Mouse (Mus musculus) heart, embryonic 14.5 days (tissue): ENCODE data around the gene Nt5c. TPM values are rescaled to one million over a fixed set of nuclear protein-coding genes. Genes with fewer than 3 reads are reported as not detected.
"Not testable (repeated sequence)": the region's sequence is repeated elsewhere in the genome, so short reads cannot be mapped to it uniquely, and the experiment has no call there.

Experiments
- ATAC-seq: fragments of 200-750 bp; cut with Nextera tagmentation; 2 replicates; pipeline ENCODE4 v1.8.0; 2017; ENCODE audit warnings: low read depth, moderate TSS enrichment; ENCODE audit not compliant: insufficient number of reproducible peaks, insufficient read depth, low FRiP score
- H3K27ac ChIP-seq, 2 experiments: fragments of 200-500 bp in 1 of 2; fragments of 300-500 bp in 1 of 2; sonication (generic) in 1 of 2; replicated peaks in 1 of 2; 2 replicates each; pipeline ENCODE4 v1.5.1; 2012 to 2014; ENCODE audit warnings: low read depth in 2 of 2, low read length in 2 of 2, control low read depth in 1 of 2, mild to moderate bottlenecking in 1 of 2, mixed read lengths in 1 of 2; ENCODE audit not compliant: control insufficient read depth in 1 of 2, insufficient read depth in 1 of 2
- H3K27me3 ChIP-seq: fragments of 300-500 bp; sonication (generic); 2 replicates; pipeline ENCODE4 v1.6.1; 2014; ENCODE audit warnings: mild to moderate bottlenecking, low read length, control low read depth; ENCODE audit not compliant: control insufficient read depth, insufficient read depth
- H3K36me3 ChIP-seq: fragments of 300-500 bp; sonication (generic); 2 replicates; pipeline ENCODE4 v1.6.1; 2014; ENCODE audit warnings: mild to moderate bottlenecking, control low read depth, low read length, mixed read lengths; ENCODE audit not compliant: control insufficient read depth, insufficient read depth
- H3K4me1 ChIP-seq, 2 experiments: fragments of 200-500 bp in 1 of 2; fragments of 300-500 bp in 1 of 2; sonication (generic) in 1 of 2; 2 replicates each; pipeline ENCODE4 v1.6.1; 2012 to 2014; ENCODE audit warnings: low read length in 2 of 2, control low read depth in 1 of 2, mixed read lengths in 1 of 2; ENCODE audit not compliant: control insufficient read depth in 2 of 2, insufficient read depth in 2 of 2
- H3K4me2 ChIP-seq: fragments of 300-500 bp; sonication (generic); 2 replicates; pipeline ENCODE4 v1.6.1; 2014; ENCODE audit warnings: mild to moderate bottlenecking, low read length
- H3K4me3 ChIP-seq, 2 experiments: fragments of 200-500 bp in 1 of 2; fragments of 300-500 bp in 1 of 2; sonication (generic) in 1 of 2; 2 replicates each; pipeline ENCODE4 v1.5.1; 2012 to 2014; ENCODE audit warnings: low read length in 2 of 2, mild to moderate bottlenecking in 2 of 2, control low read depth in 1 of 2, low read depth in 1 of 2, moderate library complexity in 1 of 2; ENCODE audit not compliant: control insufficient read depth in 1 of 2, insufficient read depth in 1 of 2
- H3K9ac ChIP-seq: fragments of 300-500 bp; sonication (generic); 2 replicates; pipeline ENCODE4 v1.6.1; 2014; ENCODE audit warnings: mild to moderate bottlenecking, low read length
- H3K9me3 ChIP-seq: fragments of 300-500 bp; sonication (generic); 2 replicates; pipeline ENCODE4 v1.6.1; 2016; ENCODE audit warnings: low read length, control low read depth; ENCODE audit not compliant: control insufficient read depth
- WGBS: fragments of 180-500 bp; shearing (Covaris S2); extraction: QIAGEN DNeasy Blood & Tissue Kit; methylation state at CpG from one replicate; pipeline ENCODE4 v1.1.7; 2014; 5-methylcytosine and 5-hydroxymethylcytosine counted together
- polyA plus RNA-seq: library from polyadenylated mRNA; unstranded; fragments of >200 nt; fragmentation: Nextera tagmentation; extraction: Ambion mirVana; gene quantifications from 2 replicates; pipeline ENCODE4 v1.2.1, GENCODE M21; 2014

The Nt5c gene
- polyA plus RNA-seq, 1 experiment from 2014 or later: 54.5 TPM

DNA sequence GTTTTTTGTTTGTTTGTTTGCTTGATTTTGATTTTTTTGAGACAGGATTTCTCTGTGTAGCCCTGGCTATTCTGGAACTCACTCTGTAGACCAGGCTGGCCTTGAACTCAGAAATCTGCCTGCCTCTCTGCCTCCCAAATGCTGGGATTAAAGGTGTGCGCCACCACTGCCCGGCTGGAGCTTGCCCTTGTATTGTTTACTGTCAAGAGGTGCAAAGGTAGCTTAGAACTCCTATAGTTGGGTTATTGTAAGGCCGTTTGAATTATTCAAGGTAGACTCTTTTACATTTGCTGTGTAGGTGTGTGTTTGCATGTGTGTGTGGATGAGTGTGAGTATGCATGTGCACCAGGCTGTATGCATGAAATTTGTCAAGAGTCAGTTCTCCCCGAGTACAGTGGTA is 15.0 kb downstream of the Nt5c start:
- H3K9ac ChIP-seq: peak overlapping the region; percentile 84; the same call in 1 of the 2 replicates
- H3K9me3 ChIP-seq, H3K27me3 ChIP-seq, ATAC-seq, H3K27ac ChIP-seq: not testable (repeated sequence)
- peak overlapping the region; percentile 90 for H3K4me2 ChIP-seq
- WGBS: 75% methylated on average over 4 of the region's 4 CpGs
- peaks cover 14 to 27% of the 10 kb centered on the region in 2 experiments for H3K4me1 ChIP-seq
- H3K36me3 ChIP-seq: peaks cover 13% of the 10 kb centered on the region
- peak overlapping the region in 1 of 2 experiments; percentile 82; a peak in 2 of 4 replicates for H3K4me3 ChIP-seq

DNA sequence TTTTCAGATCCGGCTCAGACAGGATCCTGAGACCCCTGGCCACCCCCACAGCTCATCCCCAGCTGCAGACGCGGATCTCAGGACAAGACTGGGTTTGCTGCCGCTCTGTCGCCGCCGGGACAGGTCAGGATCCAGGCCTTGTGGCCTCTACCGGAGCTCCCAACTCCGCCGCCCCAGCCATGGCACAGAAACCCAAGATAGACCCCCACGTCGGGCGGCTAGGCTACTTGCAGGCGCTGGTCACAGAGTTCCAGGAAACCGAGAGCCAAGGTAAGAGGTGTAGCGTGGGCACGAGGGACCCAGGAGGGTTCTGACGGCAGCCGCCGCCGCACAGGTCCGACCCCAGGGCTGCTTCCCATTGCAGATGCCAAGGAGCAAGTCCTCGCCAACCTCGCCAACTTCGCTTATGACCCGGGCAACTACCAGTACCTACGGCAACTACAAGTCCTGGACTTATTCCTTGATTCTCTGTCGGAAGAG is 15.9 kb downstream of the Nt5c start:
- Histone ChIP-seq H3K27me3 (no peaks in the 10 kb centered on the region), H3K27ac (0 out of 4 replicates have a peak overlapping the region, but pooled peaks of 1 of the 2 experiments have one; percentile 10), H3K9me3 (no peaks in the 10 kb centered on the region), H3K4me3 (peak overlapping the region; percentile 71 to 82), H3K4me2 (peak overlapping the region; percentile 90), H3K9ac (peak overlapping the region; percentile 84), H3K4me1 (peaks cover 14 to 27% of the 10 kb centered on the region in 2 experiments), H3K36me3 (peaks cover 10% of the 10 kb centered on the region)
- ATAC-seq: peak; percentile 5; the same call in 1 of the 2 replicates
- WGBS: 2% methylated on average over 28 of the region's 28 CpGs

DNA sequence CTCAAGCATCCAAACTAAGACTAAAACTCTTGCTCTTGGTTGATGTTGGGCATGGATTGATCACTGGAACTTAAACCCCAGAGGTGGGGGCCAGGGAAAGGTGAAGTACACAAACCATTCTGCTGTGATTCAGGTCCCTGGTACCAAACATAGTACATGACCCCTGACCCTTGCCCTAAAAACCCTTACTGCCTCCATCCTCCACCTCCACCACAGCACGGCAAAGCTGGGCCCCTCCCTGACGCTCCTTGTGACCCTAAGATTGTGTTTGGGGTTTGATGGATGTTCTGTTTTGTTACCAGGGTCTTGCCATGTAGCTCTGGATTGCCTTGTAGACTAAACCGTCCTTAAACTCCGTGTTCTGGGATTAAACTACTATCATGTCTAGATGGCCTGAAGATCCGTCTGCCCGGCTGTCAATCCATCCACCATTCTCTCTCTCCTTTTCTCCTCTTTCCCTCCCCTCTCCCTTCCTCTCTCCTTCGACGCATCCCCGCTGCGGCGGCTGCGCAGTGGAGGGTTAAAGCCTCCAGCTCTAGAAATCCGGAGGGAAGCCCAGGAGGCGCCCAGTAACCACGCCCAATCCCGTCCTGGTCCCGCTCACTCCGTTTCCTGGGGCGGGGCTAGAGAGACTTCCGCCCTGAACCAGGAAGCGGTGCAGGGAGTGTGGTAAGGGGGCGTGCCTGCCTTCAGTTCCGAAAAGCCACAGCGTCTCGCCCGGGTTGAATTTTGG is 16.5 kb downstream of the Nt5c start, which contains the start of gene Armc7:
TSS of gene Armc7 (plus strand) at position 643 of the 733 bp plus-strand sequence.
- WGBS: under 1% methylated on average over 26 of the region's 26 CpGs
- H3K4me1 ChIP-seq: peaks cover 14 to 27% of the 10 kb centered on the region in 2 experiments
- ATAC-seq: peak; percentile 92
- H3K9ac ChIP-seq: peak within 1 kb of the TSS; percentile 84
- no peaks in the 10 kb centered on the region for H3K9me3 ChIP-seq
- peak within 1 kb of the TSS; percentile 46 to 78 for H3K27ac ChIP-seq
- no peaks in the 10 kb centered on the region for H3K27me3 ChIP-seq
- peaks cover 10% of the 10 kb centered on the region for H3K36me3 ChIP-seq
- peak within 1 kb of the TSS; percentile 90 for H3K4me2 ChIP-seq
- H3K4me3 ChIP-seq: peak within 1 kb of the TSS; percentile 71 to 82

DNA sequence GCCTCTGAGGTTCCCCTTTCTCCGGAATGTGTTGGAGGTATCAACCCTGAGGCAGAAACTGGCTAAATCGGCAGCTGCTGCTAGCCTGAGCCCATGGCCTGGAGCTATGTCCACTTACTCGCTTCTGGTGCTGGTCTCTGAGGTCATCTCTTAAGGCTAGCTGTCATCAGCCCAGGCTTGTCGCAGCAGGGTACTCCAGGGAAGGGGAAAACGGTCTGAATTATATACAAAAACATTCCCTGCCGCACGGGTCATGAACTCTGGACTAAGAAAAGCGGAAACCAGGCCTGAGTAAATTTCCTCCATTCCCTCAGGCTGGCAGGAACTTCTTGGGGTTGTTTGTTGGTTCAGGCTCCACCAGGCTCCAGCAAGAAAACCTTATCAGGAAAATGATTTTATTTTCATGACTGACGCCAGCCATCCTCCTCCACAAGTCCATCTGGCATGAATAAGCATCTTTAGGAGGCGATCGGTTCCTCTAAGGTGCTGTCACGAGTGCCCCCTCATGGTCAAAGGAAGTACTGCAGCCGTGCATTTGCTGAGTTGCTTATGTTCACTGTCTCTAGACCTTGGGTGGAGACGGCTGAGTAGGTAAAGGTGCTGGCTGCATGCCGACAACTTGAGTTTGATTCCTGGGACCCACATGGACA is 17.9 kb downstream of the Nt5c start:
- Histone ChIP-seq H3K4me3 (no peak overlapping the region), H3K27ac (peak overlapping the region; percentile 78 to 79), H3K9ac (peak overlapping the region; percentile 17; the same call in 1 of the 2 replicates), H3K9me3 (no peaks in the 10 kb centered on the region), H3K27me3 (no peaks in the 10 kb centered on the region), H3K4me1 (peaks cover 14 to 27% of the 10 kb centered on the region in 2 experiments), H3K36me3 (peaks cover 3% of the 10 kb centered on the region; the same call in 1 of the 2 replicates), H3K4me2 (peak overlapping the region; percentile 14; the same call in 1 of the 2 replicates)
- WGBS: 17% methylated on average over 15 of the region's 15 CpGs
- ATAC-seq: peak; percentile 51

DNA sequence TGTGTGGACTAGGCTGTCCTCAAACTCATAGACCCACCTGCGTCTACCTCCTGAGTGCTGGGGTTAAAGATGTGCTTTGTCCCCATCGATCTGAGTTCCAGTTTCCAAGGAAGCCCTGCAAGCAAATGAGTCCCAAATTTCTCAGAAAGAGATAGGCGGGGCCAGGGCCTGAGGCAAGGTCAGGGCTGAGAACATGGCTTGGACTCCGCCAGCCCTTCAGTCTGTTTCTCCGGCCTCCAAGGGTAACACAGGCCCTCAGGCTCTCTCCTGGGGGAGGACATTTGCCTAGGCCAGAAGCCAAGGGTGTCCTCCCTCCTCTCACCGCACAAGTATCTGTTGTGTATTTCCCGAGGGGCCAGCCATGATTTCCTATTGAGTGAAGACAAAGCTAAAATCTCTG is 19.5 kb downstream of the Nt5c start:
- Histone ChIP-seq H3K4me2 (no peak overlapping the region), H3K9ac (no peak overlapping the region), H3K36me3 (no peaks in the 10 kb centered on the region), H3K27me3 (no peaks in the 10 kb centered on the region), H3K27ac (no peak overlapping the region), H3K9me3 (no peaks in the 10 kb centered on the region), H3K4me3 (no peak overlapping the region), H3K4me1 (peaks cover 14 to 27% of the 10 kb centered on the region in 2 experiments)
- WGBS: 78% methylated on average over 7 of the region's 7 CpGs
- ATAC-seq: no peak

DNA sequence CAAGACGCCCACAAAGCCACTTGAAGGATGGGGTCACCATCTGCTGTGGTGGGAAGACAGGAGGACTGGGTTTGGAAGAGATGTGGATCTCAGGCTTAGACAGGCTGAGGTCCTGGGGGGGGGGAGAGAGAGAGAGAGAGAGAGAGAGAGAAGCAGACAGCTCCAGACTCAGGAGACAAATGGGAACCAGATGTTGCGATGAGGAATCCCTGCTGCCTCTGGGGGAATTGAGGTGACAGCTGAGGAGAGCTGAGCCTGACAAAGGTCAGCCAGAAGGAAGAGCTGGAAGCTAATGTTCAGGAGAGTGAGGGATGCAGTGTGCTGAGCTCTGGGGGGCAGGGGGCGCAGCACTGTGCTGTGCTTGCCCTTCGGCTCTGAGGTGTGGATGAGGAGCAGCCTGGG is 24.4 kb downstream of the Nt5c start:
- ATAC-seq: no peak
- WGBS: 20% methylated on average over 4 of the region's 4 CpGs
- no peak overlapping the region for H3K4me2 ChIP-seq
- no peaks in the 10 kb centered on the region for H3K27me3 ChIP-seq
- H3K9me3 ChIP-seq: no peaks in the 10 kb centered on the region
- H3K4me1 ChIP-seq: peaks cover 6% of the 10 kb centered on the region in 2 experiments; a peak in 3 of 4 replicates
- H3K36me3 ChIP-seq: no peaks in the 10 kb centered on the region
- no peak overlapping the region for H3K27ac ChIP-seq
- H3K9ac ChIP-seq: no peak overlapping the region
- H3K4me3 ChIP-seq: no peak overlapping the region

DNA sequence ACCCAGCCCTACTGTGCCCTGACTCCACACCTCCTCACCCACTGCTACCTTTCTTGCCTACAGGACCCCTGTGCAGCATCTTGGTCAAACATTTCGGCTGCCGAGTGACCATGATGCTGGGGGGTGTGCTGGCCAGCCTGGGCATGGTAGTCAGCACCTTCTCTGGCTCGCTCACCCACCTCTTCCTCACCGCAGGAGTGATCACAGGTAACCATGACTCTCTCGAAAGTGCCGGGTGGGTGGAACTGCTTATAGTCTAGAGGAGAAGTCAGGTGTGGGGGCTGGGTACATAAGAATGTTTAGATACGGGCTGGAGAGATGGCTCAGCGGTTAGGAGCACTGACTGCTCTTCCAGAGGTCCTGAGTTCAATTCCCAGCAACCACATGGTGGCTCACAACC is 26.8 kb downstream of the Nt5c start:
- Histone ChIP-seq H3K9me3 (no peaks in the 10 kb centered on the region), H3K4me3 (no peak overlapping the region), H3K4me1 (peaks cover 6% of the 10 kb centered on the region in 2 experiments; a peak in 3 of 4 replicates), H3K27me3 (no peaks in the 10 kb centered on the region), H3K4me2 (no peak overlapping the region), H3K9ac (no peak overlapping the region), H3K27ac (no peak overlapping the region), H3K36me3 (no peaks in the 10 kb centered on the region)
- no peak for ATAC-seq
- WGBS: 86% methylated on average over 8 of the region's 8 CpGs
